Mouse (Mus musculus) cortical plate, adult 2 months (tissue): Measurements from ENCODE around the gene Msi2. TPM values are rescaled to one million over a fixed set of nuclear protein-coding genes. Genes with fewer than 3 reads are reported as not detected.
A peak's percentile ranks its signal among the peaks of the same experiment; 100 is the strongest.

ENCODE experiments used
- H3K27ac ChIP-seq: fragments of 200-500 bp; 2 replicates; pipeline ENCODE4 v1.5.1; 2012; ENCODE audit warnings: low read length, control low read depth, inconsistent platforms; ENCODE audit not compliant: insufficient read depth
- H3K4me1 ChIP-seq: fragments of 200-500 bp; 2 replicates; pipeline ENCODE4 v1.6.1; 2011; ENCODE audit warnings: low read length; ENCODE audit not compliant: control insufficient read depth, insufficient read depth
- H3K4me3 ChIP-seq: fragments of 200-500 bp; 2 replicates; pipeline ENCODE4 v1.5.1; 2011; ENCODE audit warnings: mild to moderate bottlenecking, low read length, control low read depth; ENCODE audit not compliant: insufficient read depth
- CTCF ChIP-seq: fragments of 200-500 bp; IDR thresholded peaks from 2 replicates; pipeline ENCODE4 v1.5.1; 2011; ENCODE audit warnings: mild to moderate bottlenecking, control low read depth, low read length; ENCODE audit not compliant: insufficient read depth; ENCODE audit errors: extremely low read depth
- POLR2A ChIP-seq: fragments of 200-500 bp; IDR thresholded peaks from 2 replicates; pipeline ENCODE4 v1.6.1; 2011; ENCODE audit warnings: mild to moderate bottlenecking, low read length, control low read depth; ENCODE audit not compliant: insufficient read depth; ENCODE audit errors: extremely low read depth
- polyA plus RNA-seq: library from polyadenylated mRNA; depleted of rRNA; stranded (reverse); fragments of >200 nt; gene quantifications from 2 replicates; pipeline ENCODE4 v1.2.3, GENCODE M21; 2012

Gene Msi2
- polyA plus RNA-seq, 1 experiment: 57.5 TPM

GRCm38 (mm10) chr11:88392715-88393114 lies 325.6 kb downstream of the Msi2 start:
- Histone ChIP-seq H3K27ac (no peak overlapping the region), H3K4me1 (no peaks in the 10 kb centered on the region), H3K4me3 (no peak overlapping the region)
- TF ChIP-seq CTCF: no peak
- TF ChIP-seq POLR2A: no peak

GRCm38 (mm10) chr11:88391181-88391814 lies 327.0 kb downstream of the Msi2 start:
- Histone ChIP-seq H3K4me1 (no peaks in the 10 kb centered on the region), H3K27ac (no peak overlapping the region), H3K4me3 (no peak overlapping the region)
- TF ChIP-seq CTCF (peak; percentile 17; the same call in 1 of the 2 replicates), POLR2A (no peak)

- Histone ChIP-seq H3K27ac (no peak overlapping the region), H3K4me3 (no peak overlapping the region), H3K4me1 (no peaks in the 10 kb centered on the region)
- TF ChIP-seq POLR2A (no peak), CTCF (no peak)
Observed at GRCm38 (mm10) chr11:88389530-88389929, 328.8 kb downstream of the Msi2 start.

GRCm38 (mm10) chr11:88386916-88387315 lies 331.4 kb downstream of the Msi2 start:
- no peaks in the 10 kb centered on the region for H3K4me1 ChIP-seq
- no peak for TF ChIP-seq POLR2A
- no peak for TF ChIP-seq CTCF
- H3K4me3 ChIP-seq: no peak overlapping the region
- no peak overlapping the region for H3K27ac ChIP-seq

GRCm38 (mm10) chr11:88382449-88382848 lies 335.9 kb downstream of the Msi2 start:
- Histone ChIP-seq H3K4me3 (no peak overlapping the region), H3K4me1 (no peaks in the 10 kb centered on the region), H3K27ac (no peak overlapping the region)
- TF ChIP-seq POLR2A (no peak), CTCF (no peak)

GRCm38 (mm10) chr11:88381145-88381909 lies 337.0 kb downstream of the Msi2 start:
- TF ChIP-seq POLR2A: no peak
- no peak for TF ChIP-seq CTCF
- no peak overlapping the region for H3K4me3 ChIP-seq
- H3K4me1 ChIP-seq: no peaks in the 10 kb centered on the region
- H3K27ac ChIP-seq: no peak overlapping the region

GRCm38 (mm10) chr11:88379635-88380034 lies 338.7 kb downstream of the Msi2 start:
- Histone ChIP-seq H3K27ac (no peak overlapping the region), H3K4me1 (no peaks in the 10 kb centered on the region), H3K4me3 (no peak overlapping the region)
- TF ChIP-seq CTCF (no peak), POLR2A (no peak)

- Histone ChIP-seq H3K27ac (no peak overlapping the region), H3K4me1 (no peaks in the 10 kb centered on the region), H3K4me3 (no peak overlapping the region)
- no peak for TF ChIP-seq POLR2A
Observed at GRCm38 (mm10) chr11:88378686-88379339, 339.5 kb downstream of the Msi2 start.

- H3K27ac ChIP-seq: no peak overlapping the region
- TF ChIP-seq POLR2A: no peak
- H3K4me1 ChIP-seq: no peaks in the 10 kb centered on the region; the same call in 1 of the 2 replicates
- H3K4me3 ChIP-seq: no peak overlapping the region
Observed at GRCm38 (mm10) chr11:88372589-88372988, 345.7 kb downstream of the Msi2 start.

GRCm38 (mm10) chr11:88369898-88370297 lies 348.4 kb downstream of the Msi2 start:
- no peaks in the 10 kb centered on the region; the same call in 1 of the 2 replicates for H3K4me1 ChIP-seq
- TF ChIP-seq POLR2A: no peak
- no peak for TF ChIP-seq CTCF
- no peak overlapping the region for H3K4me3 ChIP-seq
- no peak overlapping the region for H3K27ac ChIP-seq
